Mouse (Mus musculus) E14TG2a.4 (cell line): ENCODE results near the gene Rpl7a.

Experiments
- CTCF ChIP-seq: conservative IDR thresholded peaks from 2 replicates; pipeline ENCODE4 v1.5.1; 2014; ENCODE audit warnings: low read length
- NANOG ChIP-seq: IDR thresholded peaks from 2 replicates; pipeline ENCODE4 v1.6.1; 2014; ENCODE audit warnings: borderline replicate concordance, low read length, mixed read lengths
- POU5F1 ChIP-seq: IDR thresholded peaks from 2 replicates; pipeline ENCODE4 v1.6.1; 2014; ENCODE audit warnings: low read length, borderline replicate concordance

DNA sequence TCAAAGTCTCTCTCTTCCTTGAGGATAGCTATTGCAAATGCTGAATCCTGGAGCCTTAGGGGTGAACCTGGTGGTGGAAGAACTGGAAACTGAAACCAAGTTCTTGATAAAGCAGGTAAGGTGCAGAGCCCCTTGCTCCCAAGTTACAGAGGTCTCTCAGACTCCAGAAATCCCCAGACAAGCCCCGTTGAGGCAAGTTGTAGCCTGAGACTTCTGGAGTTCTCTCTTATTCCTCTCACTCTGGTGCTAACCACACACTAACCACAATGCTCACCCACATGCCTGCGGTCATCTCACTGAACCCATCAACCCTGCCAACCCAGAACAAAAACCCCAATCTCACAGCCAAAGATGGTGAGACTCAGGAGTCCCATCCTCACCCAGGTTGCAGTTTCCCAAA is 24.7 kb downstream of the Rpl7a start:
- TF ChIP-seq CTCF (no peak), POU5F1 (no peak), NANOG (no peak)
